Mouse (Mus musculus): ENCODE measurements around the gene Pgm3. TPM values are rescaled to one million over a fixed set of nuclear protein-coding genes. Genes with fewer than 3 reads are reported as not detected.

Pgm3 gene
- polyA plus RNA-seq, 1 experiment from 2014 or later, result 21.6 TPM

- 60% methylated on average over 5 of the region's 5 CpGs for WGBS
- H3K36me3 ChIP-seq, result peaks cover 64% of the 10 kb centered on the region
Observed at GRCm38 (mm10) chr9:86513733-86514132, 57.9 kb downstream of the Pgm3 start.

GRCm38 (mm10) chr9:86507437-86507836 is 64.2 kb downstream of the Pgm3 start:
- ATAC-seq (ENCODE audit: extremely low read depth, insufficient number of reproducible peaks, low FRiP score, low TSS enrichment), result no peak
- 74% methylated on average over 4 of the region's 4 CpGs for WGBS
- H3K9me3 ChIP-seq, result no peaks in the 10 kb centered on the region
- no peak overlapping the region for H3K4me2 ChIP-seq
- H3K36me3 ChIP-seq, result peaks cover 46% of the 10 kb centered on the region
- H3K27me3 ChIP-seq (replicated peaks), result no peaks in the 10 kb centered on the region
- H3K4me3 ChIP-seq, result no peak overlapping the region
- no peak overlapping the region for H3K27ac ChIP-seq (replicated peaks)
- H3K9ac ChIP-seq, result no peak overlapping the region
- no peaks in the 10 kb centered on the region for H3K4me1 ChIP-seq

More at GRCm38 (mm10) chr9:86513733-86514132, 57.9 kb downstream of the Pgm3 start:
- no peak overlapping the region for H3K9ac ChIP-seq
- no peaks in the 10 kb centered on the region for H3K27me3 ChIP-seq (replicated peaks)
- no peaks in the 10 kb centered on the region for H3K4me1 ChIP-seq
- H3K27ac ChIP-seq (replicated peaks), result no peak overlapping the region
- no peak overlapping the region for H3K4me2 ChIP-seq
- no peaks in the 10 kb centered on the region for H3K9me3 ChIP-seq
- no peak for ATAC-seq (ENCODE audit: extremely low read depth, insufficient number of reproducible peaks, low FRiP score, low TSS enrichment)
- H3K4me3 ChIP-seq, result no peak overlapping the region

Other genes starting within 250 kb of the Pgm3 start
- 4.6 and 4.7 TPM in 2 replicates for gene Ube2cbp, start 106.9 kb downstream of the Pgm3 start, polyA plus RNA-seq (2015; fragmentation: Nextera tagmentation; extraction: Ambion mirVana)
- 8.8 and 8.9 TPM in 2 replicates for gene Dop1a, start 104.7 kb downstream of the Pgm3 start, polyA plus RNA-seq (2015; fragmentation: Nextera tagmentation; extraction: Ambion mirVana)
- 3.9 and 4.1 TPM in 2 replicates for gene Rwdd2a, start 149 bp upstream of the Pgm3 start, polyA plus RNA-seq (2015; fragmentation: Nextera tagmentation; extraction: Ambion mirVana)
- 32.2 and 32.6 TPM in 2 replicates for gene Me1, start 124.1 kb upstream of the Pgm3 start, polyA plus RNA-seq (2015; fragmentation: Nextera tagmentation; extraction: Ambion mirVana)
- 30.6 and 38.0 TPM in 2 replicates for gene Prss35, start 171.8 kb upstream of the Pgm3 start, polyA plus RNA-seq (2015; fragmentation: Nextera tagmentation; extraction: Ambion mirVana)